Mouse (Mus musculus): ENCODE data around the gene Dusp5. TPM values are rescaled to one million over a fixed set of nuclear protein-coding genes. Genes with fewer than 3 reads are reported as not detected.

Dusp5 gene
- polyA plus RNA-seq, 1 experiment = 10.9 TPM

DNA sequence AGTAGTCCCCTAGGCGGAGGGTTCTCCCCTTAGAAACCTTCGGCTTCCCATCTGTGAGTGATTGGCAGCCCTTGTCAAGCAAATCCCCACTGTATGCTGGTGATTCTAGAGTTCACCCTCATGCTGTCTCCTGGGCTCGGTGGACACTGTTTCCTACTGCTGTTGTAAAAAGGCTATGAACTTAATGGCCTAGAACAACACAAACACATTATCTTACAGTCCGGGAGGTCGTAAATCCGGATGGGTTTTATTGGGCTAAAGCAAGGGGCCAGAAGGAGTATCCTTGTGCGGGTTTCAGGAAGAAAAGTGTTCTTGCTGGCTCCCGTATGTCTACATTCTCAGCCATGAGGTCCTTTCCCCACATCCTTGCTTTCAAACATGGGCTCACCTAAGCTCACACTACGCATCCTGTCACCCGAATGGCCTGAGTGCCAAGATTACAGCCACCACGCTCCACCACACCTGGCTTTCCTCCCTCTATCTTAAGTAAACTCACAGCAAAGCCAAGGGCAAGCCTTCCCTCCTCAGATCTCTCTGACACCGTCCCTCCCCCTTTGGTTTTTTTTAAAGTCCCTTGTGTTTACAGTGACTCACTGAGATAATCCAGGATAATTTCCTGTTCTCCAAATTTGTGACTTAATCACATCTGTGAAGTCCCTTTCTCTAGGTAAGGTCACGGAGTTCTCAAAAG is 17.5 kb upstream of the Dusp5 start:
- Histone ChIP-seq H3K36me3 (ENCODE audit: control insufficient read depth, insufficient read depth, low read length) (no peaks in the 10 kb centered on the region), H3K27ac (ENCODE audit: insufficient read depth, low read length) (no peak overlapping the region), H3K4me1 (ENCODE audit: control insufficient read depth, insufficient read depth, insufficient read length) (peaks cover 7% of the 10 kb centered on the region; the same call in 1 of the 2 replicates), H3K27me3 (ENCODE audit: control insufficient read depth, insufficient read depth, low read length) (no peaks in the 10 kb centered on the region), H3K4me3 (ENCODE audit: extremely low read depth, insufficient read depth, insufficient read length) (no peak overlapping the region)
- TF ChIP-seq CTCF (IDR thresholded peaks at IDR 0.05; ENCODE audit: extremely low read depth, insufficient read depth, insufficient read length, insufficient replicate concordance) = no peak
- TF ChIP-seq POLR2A (IDR thresholded peaks at IDR 0.05; ENCODE audit: low read depth, low read length) = no peak
- WGBS = 90% methylated on average over 13 of the region's 13 CpGs
- no peak for DNase-seq (ENCODE audit: low read depth in 1 of 2, low spot score in 2 of 2)

DNA sequence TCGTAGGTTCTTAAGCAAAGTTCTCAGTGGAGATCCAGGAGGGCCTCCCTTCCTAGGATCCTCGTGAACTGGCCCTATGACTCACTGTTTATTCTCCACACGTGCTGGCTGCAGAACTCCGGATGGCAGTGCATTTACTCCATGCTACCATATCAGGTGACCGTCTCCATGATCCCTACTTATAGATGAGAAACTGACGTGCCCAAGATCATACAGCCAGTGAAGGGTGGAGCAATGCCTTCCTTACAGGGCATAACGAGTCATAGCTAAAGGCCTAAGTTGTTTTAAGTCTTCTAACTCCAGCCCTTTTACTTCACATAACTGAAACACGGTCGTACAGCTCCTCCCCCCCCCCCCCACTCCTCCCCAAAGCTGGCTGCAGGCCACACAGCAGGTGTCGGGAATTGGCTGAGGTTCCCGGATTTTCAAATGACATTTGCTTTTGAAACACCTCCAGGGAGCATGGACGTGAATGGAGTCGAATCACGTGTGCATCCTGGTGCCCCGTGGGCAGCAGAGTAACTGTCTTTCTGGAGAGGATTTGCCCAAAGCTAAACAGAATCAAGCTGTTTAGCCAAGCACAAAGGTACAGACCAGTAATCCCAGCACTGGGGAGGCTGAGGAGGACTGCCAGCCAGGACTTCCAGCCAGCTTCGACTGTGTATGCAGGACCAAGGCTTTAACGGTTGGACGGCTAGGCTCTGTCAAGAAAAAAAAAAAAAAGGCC is 11.4 kb upstream of the Dusp5 start:
- Histone ChIP-seq H3K4me3 (ENCODE audit: extremely low read depth, insufficient read depth, insufficient read length) (no peak overlapping the region), H3K36me3 (ENCODE audit: control insufficient read depth, insufficient read depth, low read length) (no peaks in the 10 kb centered on the region), H3K27ac (ENCODE audit: insufficient read depth, low read length) (no peak overlapping the region), H3K27me3 (ENCODE audit: control insufficient read depth, insufficient read depth, low read length) (no peaks in the 10 kb centered on the region), H3K4me1 (ENCODE audit: control insufficient read depth, insufficient read depth, insufficient read length) (peaks cover 5% of the 10 kb centered on the region; the same call in 1 of the 2 replicates)
- TF ChIP-seq CTCF (IDR thresholded peaks at IDR 0.05; ENCODE audit: extremely low read depth, insufficient read depth, insufficient read length, insufficient replicate concordance) (no peak), POLR2A (IDR thresholded peaks at IDR 0.05; ENCODE audit: low read depth, low read length) (no peak)
- no peak for DNase-seq (ENCODE audit: low read depth in 1 of 2, low spot score in 2 of 2)
- 83% methylated on average over 18 of the region's 18 CpGs for WGBS

DNA sequence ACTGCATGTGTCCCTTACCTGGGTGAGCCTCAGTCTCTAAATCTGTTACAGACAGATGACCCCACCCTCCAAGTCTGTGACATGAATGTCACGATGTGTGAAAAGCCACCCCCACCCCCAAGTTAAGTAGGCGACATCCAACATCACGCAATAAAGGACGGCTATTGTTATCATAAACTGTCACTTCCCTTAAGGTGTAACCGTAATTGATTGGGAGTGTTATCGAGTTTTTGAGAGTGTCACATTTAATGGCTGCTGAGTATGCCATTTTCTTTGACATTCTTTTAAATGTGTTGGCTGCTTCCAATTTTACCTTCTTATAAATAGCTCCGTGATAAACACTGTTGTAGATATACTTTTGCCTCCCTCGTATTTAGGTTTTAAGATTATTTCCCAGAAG is 9.4 kb upstream of the Dusp5 start:
- Histone ChIP-seq H3K27ac (ENCODE audit: insufficient read depth, low read length) (no peak overlapping the region), H3K36me3 (ENCODE audit: control insufficient read depth, insufficient read depth, low read length) (no peaks in the 10 kb centered on the region), H3K4me3 (ENCODE audit: extremely low read depth, insufficient read depth, insufficient read length) (no peak overlapping the region), H3K27me3 (ENCODE audit: control insufficient read depth, insufficient read depth, low read length) (no peaks in the 10 kb centered on the region), H3K4me1 (ENCODE audit: control insufficient read depth, insufficient read depth, insufficient read length) (peaks cover 5% of the 10 kb centered on the region; the same call in 1 of the 2 replicates)
- TF ChIP-seq POLR2A (IDR thresholded peaks at IDR 0.05; ENCODE audit: low read depth, low read length) (no peak), CTCF (IDR thresholded peaks at IDR 0.05; ENCODE audit: extremely low read depth, insufficient read depth, insufficient read length, insufficient replicate concordance) (no peak)
- 69% methylated on average over 8 of the region's 8 CpGs for WGBS
- DNase-seq (ENCODE audit: low read depth in 1 of 2, low spot score in 2 of 2) = no peak

DNA sequence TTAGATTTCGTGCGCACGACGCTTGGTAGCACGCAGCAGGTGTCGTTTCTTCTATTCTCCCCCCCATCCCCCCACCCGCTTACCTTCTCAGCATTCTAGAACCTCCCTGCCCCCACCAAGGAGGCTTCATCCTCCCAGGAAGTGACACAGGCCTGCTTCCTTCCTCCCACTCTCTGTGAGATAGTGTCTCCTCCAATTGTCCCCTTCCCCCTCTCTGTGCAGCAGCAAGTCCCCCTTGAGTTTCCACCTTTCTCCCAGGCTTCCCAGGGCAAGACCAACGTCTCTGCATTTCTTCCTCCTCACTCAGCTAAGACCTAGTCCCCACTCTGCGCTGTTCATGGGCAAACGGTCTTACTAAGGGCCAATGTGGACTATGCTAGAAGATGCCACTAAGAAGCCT is 8.9 kb upstream of the Dusp5 start:
- Histone ChIP-seq H3K27ac (ENCODE audit: insufficient read depth, low read length) (no peak overlapping the region), H3K36me3 (ENCODE audit: control insufficient read depth, insufficient read depth, low read length) (no peaks in the 10 kb centered on the region), H3K4me3 (ENCODE audit: extremely low read depth, insufficient read depth, insufficient read length) (no peak overlapping the region), H3K4me1 (ENCODE audit: control insufficient read depth, insufficient read depth, insufficient read length) (peaks cover 5% of the 10 kb centered on the region; the same call in 1 of the 2 replicates), H3K27me3 (ENCODE audit: control insufficient read depth, insufficient read depth, low read length) (no peaks in the 10 kb centered on the region)
- 36% methylated on average over 10 of the region's 10 CpGs for WGBS
- TF ChIP-seq POLR2A (IDR thresholded peaks at IDR 0.05; ENCODE audit: low read depth, low read length) = no peak
- TF ChIP-seq CTCF (IDR thresholded peaks at IDR 0.05; ENCODE audit: extremely low read depth, insufficient read depth, insufficient read length, insufficient replicate concordance) = no peak
- DNase-seq (ENCODE audit: low read depth in 1 of 2, low spot score in 2 of 2) = no peak

DNA sequence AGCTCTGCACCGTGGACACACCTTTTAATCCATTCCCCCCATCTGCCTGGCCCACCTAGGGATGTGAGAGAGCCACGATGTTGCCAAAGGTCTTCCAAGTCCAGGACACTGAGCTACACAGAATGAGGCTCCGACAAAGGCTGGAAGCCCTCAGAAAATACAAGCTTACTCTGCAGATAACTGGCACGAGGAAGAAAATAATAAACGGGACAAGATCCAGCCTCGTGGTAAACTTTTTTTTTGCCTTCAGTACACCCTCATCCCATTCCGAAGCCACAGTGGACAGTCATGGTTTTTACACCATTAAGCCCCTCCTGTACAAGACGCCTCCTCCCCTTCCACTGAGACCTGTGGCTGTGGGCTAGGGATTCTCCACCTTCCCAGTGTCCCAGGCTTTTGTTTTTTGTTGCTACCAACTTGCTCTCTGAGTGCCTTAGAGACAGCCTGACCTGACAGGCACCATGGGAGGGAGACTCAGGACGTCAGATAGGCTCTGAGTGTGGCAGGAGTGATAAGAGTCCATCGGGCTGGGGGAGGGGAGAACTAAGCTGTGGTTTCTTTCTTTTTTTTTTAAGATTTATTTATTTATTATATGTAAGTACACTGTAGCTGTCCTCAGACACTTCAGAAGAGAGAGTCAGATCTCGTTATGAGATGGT is 7.6 kb upstream of the Dusp5 start:
- WGBS = 61% methylated on average over 11 of the region's 11 CpGs
- Histone ChIP-seq H3K4me1 (ENCODE audit: control insufficient read depth, insufficient read depth, insufficient read length) (peaks cover 5% of the 10 kb centered on the region; the same call in 1 of the 2 replicates), H3K27ac (ENCODE audit: insufficient read depth, low read length) (no peak overlapping the region), H3K36me3 (ENCODE audit: control insufficient read depth, insufficient read depth, low read length) (no peaks in the 10 kb centered on the region), H3K27me3 (ENCODE audit: control insufficient read depth, insufficient read depth, low read length) (no peaks in the 10 kb centered on the region), H3K4me3 (ENCODE audit: extremely low read depth, insufficient read depth, insufficient read length) (no peak overlapping the region)
- no peak for DNase-seq (ENCODE audit: low read depth in 1 of 2, low spot score in 2 of 2)
- no peak for TF ChIP-seq CTCF (IDR thresholded peaks at IDR 0.05; ENCODE audit: extremely low read depth, insufficient read depth, insufficient read length, insufficient replicate concordance)
- TF ChIP-seq POLR2A (IDR thresholded peaks at IDR 0.05; ENCODE audit: low read depth, low read length) = no peak

DNA sequence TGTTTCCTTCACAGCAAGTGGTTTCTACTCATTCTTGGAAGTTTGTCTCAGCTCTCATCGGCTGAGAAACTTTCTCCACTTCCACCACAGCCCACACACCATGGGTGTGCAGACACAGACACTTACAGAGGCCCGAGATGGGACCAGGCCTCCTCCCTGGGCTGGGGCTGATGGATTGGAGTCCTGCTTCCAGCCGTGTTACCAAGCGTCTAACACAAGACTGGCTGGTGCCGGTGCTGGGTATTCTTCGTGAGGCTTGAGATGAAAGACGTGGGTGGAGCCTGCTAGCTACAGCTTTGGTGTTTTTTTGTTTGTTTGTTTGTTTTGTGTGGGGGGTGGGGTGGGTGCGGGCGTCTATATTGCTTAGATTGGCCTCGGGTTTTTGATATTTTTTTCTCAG is 1.4 kb upstream of the Dusp5 start:
- H3K27ac ChIP-seq (ENCODE audit: insufficient read depth, low read length) = no peak overlapping the region
- TF ChIP-seq POLR2A (IDR thresholded peaks at IDR 0.05; ENCODE audit: low read depth, low read length) (no peak), CTCF (IDR thresholded peaks at IDR 0.05; ENCODE audit: extremely low read depth, insufficient read depth, insufficient read length, insufficient replicate concordance) (no peak)
- H3K36me3 ChIP-seq (ENCODE audit: control insufficient read depth, insufficient read depth, low read length) = no peaks in the 10 kb centered on the region
- H3K27me3 ChIP-seq (ENCODE audit: control insufficient read depth, insufficient read depth, low read length) = no peaks in the 10 kb centered on the region
- H3K4me1 ChIP-seq (ENCODE audit: control insufficient read depth, insufficient read depth, insufficient read length) = peaks cover 6% of the 10 kb centered on the region
- H3K4me3 ChIP-seq (ENCODE audit: extremely low read depth, insufficient read depth, insufficient read length) = no peak overlapping the region
- no peak for DNase-seq (ENCODE audit: low read depth in 1 of 2, low spot score in 2 of 2)
- 70% methylated on average over 10 of the region's 10 CpGs for WGBS
